Mouse (Mus musculus) MEL (cell line): ENCODE results near the gene Gdf1.

Experiments
- CTCF ChIP-seq, 3 experiments: IDR thresholded peaks in 2 of 3; conservative IDR thresholded peaks in 1 of 3; 2 replicates each; pipeline ENCODE4 v1.5.1; 2011 to 2012; ENCODE audit warnings: low read length in 3 of 3, low read depth in 2 of 3, mild to moderate bottlenecking in 2 of 3, improper control_type of control experiment in 1 of 3, inconsistent platforms in 1 of 3, mixed read lengths in 1 of 3, moderate library complexity in 1 of 3; ENCODE audit not compliant: control insufficient read depth in 1 of 3, insufficient read depth in 1 of 3, poor library complexity in 1 of 3, severe bottlenecking in 1 of 3
- EP300 ChIP-seq, 2 experiments: IDR thresholded peaks; 2 replicates each; pipeline ENCODE4 v1.6.1; 2011; ENCODE audit warnings: improper control_type of control experiment in 2 of 2, low read length in 2 of 2, low read depth in 1 of 2, mild to moderate bottlenecking in 1 of 2
- GATA1 ChIP-seq: IDR thresholded peaks from 2 replicates; pipeline ENCODE4 v1.6.1; 2011; ENCODE audit warnings: low read depth, low read length, improper control_type of control experiment
- MXI1 ChIP-seq: IDR thresholded peaks from 2 replicates; pipeline ENCODE4 v1.6.1; 2011; ENCODE audit warnings: mild to moderate bottlenecking, low read depth, low read length, improper control_type of control experiment
- MYC ChIP-seq: IDR thresholded peaks from 2 replicates; pipeline ENCODE4 v1.6.1; 2011; ENCODE audit warnings: low read depth, mild to moderate bottlenecking, low read length, improper control_type of control experiment, moderate library complexity
- SIN3A ChIP-seq: IDR thresholded peaks from 2 replicates; pipeline ENCODE4 v1.6.1; 2012; ENCODE audit warnings: low read length, improper control_type of control experiment, inconsistent platforms
- TBP ChIP-seq: IDR thresholded peaks from 2 replicates; pipeline ENCODE4 v1.8.0; 2011; ENCODE audit warnings: low read depth, low read length, improper control_type of control experiment

GRCm38 (mm10) chr8:70364066-70364465, 34.4 kb downstream of the Gdf1 start:
- no peak for TF ChIP-seq CTCF (IDR thresholded peaks at IDR 0.05 in 2 of 3, conservative IDR thresholded peaks at IDR 0.05 in 1 of 3; ENCODE audit: control insufficient read depth in 1 of 3, insufficient read depth in 1 of 3, low read depth in 2 of 3, low read length in 3 of 3, poor library complexity in 1 of 3, severe bottlenecking in 1 of 3)
- TF ChIP-seq TBP: no peak
- TF ChIP-seq MXI1: no peak
- TF ChIP-seq MYC: no peak
- TF ChIP-seq GATA1: no peak
- TF ChIP-seq SIN3A: no peak
- TF ChIP-seq EP300 (IDR thresholded peaks at IDR 0.05; ENCODE audit: low read depth in 1 of 2, low read length in 2 of 2): no peak
